ENCODE assay signal across 13 mouse cellular contexts in genomic region chr4:156343332-156343731, GRCm38 (mm10). TPM values are rescaled to one million over a fixed set of nuclear protein-coding genes. Genes with fewer than 3 reads are reported as not detected.
DNase-seq lines count a peak whose midpoint lies in the region; ATAC-seq lines count a peak whose summit lies in the region.
"Had no signal": no experiment of that assay in that cellular context is flagged by ENCODE, and none has a peak within 500 bp of the region (broad histone marks: within the 10 kb centered on the region; RNA-seq: fewer than 3 reads in every experiment).

No protein-coding gene starts in this region.

- no peaks in the 10 kb centered on the region for H3K27me3 ChIP-seq in forebrain, embryonic 11.5 days (ENCODE audit: control insufficient read depth, insufficient read depth, low read length)
- H3K27me3 ChIP-seq in forebrain, embryonic 10.5 days (ENCODE audit: poor library complexity, severe bottlenecking): no peaks in the 10 kb centered on the region
- H3K27me3 ChIP-seq in limb, embryonic 11.5 days (ENCODE audit: control insufficient read depth, insufficient read depth, low read length): no peaks in the 10 kb centered on the region
- H3K27me3 ChIP-seq in limb, embryonic 10.5 days (ENCODE audit: low read depth, poor library complexity, severe bottlenecking): no peaks in the 10 kb centered on the region
- H3K27me3 ChIP-seq in intestine, embryonic 15.5 days (replicated peaks): no peaks in the 10 kb centered on the region
- no peaks in the 10 kb centered on the region for H3K27me3 ChIP-seq in midbrain, embryonic 14.5 days (ENCODE audit: control insufficient read depth, insufficient read depth, low read length)

- H3K9me3 ChIP-seq in forebrain, embryonic 11.5 days (ENCODE audit: control insufficient read depth, low read length): peaks cover 21% of the 10 kb centered on the region
- peaks cover 40% of the 10 kb centered on the region for H3K9me3 ChIP-seq in forebrain, embryonic 10.5 days
- peaks cover 7% of the 10 kb centered on the region; the same call in 1 of the 2 replicates for H3K9me3 ChIP-seq in limb, embryonic 11.5 days (ENCODE audit: control insufficient read depth, low read length)
- H3K9me3 ChIP-seq in limb, embryonic 10.5 days (replicated peaks): peaks cover 8% of the 10 kb centered on the region; the same call in 1 of the 2 replicates
- peaks cover 7% of the 10 kb centered on the region; the same call in 1 of the 2 replicates for H3K9me3 ChIP-seq in intestine, embryonic 15.5 days
- H3K9me3 ChIP-seq in midbrain, embryonic 14.5 days (ENCODE audit: control insufficient read depth, low read length): peaks cover 33% of the 10 kb centered on the region

- no peak overlapping the region for H3K27ac ChIP-seq in forebrain, embryonic 11.5 days (ENCODE audit: low read depth, low read length)
- H3K27ac ChIP-seq in forebrain, embryonic 10.5 days: no peak overlapping the region
- no peak overlapping the region for H3K27ac ChIP-seq in limb, embryonic 11.5 days (replicated peaks; ENCODE audit: low read depth, low read length)
- no peak overlapping the region for H3K27ac ChIP-seq in limb, embryonic 10.5 days
- H3K27ac ChIP-seq in intestine, embryonic 15.5 days: no peak overlapping the region
- H3K27ac ChIP-seq in midbrain, embryonic 14.5 days (replicated peaks; ENCODE audit: low read depth, low read length): no peak overlapping the region
- H3K27ac ChIP-seq: heart, embryonic 10.5 days had no signal

- WGBS in forebrain, embryonic 11.5 days: 89% methylated on average over 1 of the region's 1 CpGs
- 82% methylated on average over 1 of the region's 1 CpGs for WGBS in forebrain, embryonic 10.5 days
- 92% methylated on average over 1 of the region's 1 CpGs for WGBS in limb, embryonic 11.5 days
- WGBS in limb, embryonic 10.5 days: 84% methylated on average over 1 of the region's 1 CpGs
- 76% methylated on average over 1 of the region's 1 CpGs for WGBS in intestine, embryonic 15.5 days
- 93% methylated on average over 1 of the region's 1 CpGs for WGBS in midbrain, embryonic 14.5 days

- H3K9ac ChIP-seq in forebrain, embryonic 11.5 days (ENCODE audit: low read length): no peak overlapping the region
- H3K9ac ChIP-seq in limb, embryonic 11.5 days (ENCODE audit: low read length): no peak overlapping the region
- no peak overlapping the region for H3K9ac ChIP-seq in intestine, embryonic 15.5 days
- H3K9ac ChIP-seq in midbrain, embryonic 14.5 days (replicated peaks; ENCODE audit: low read length): no peak overlapping the region

- no peak overlapping the region for H3K4me2 ChIP-seq in forebrain, embryonic 11.5 days (ENCODE audit: low read depth, low read length, severe bottlenecking)
- no peak overlapping the region for H3K4me2 ChIP-seq in limb, embryonic 11.5 days (ENCODE audit: low read depth, severe bottlenecking)
- H3K4me2 ChIP-seq in intestine, embryonic 15.5 days (replicated peaks): no peak overlapping the region
- no peak overlapping the region for H3K4me2 ChIP-seq in midbrain, embryonic 14.5 days (ENCODE audit: low read length)

- ATAC-seq in forebrain, embryonic 11.5 days (replicated peaks; ENCODE audit: low FRiP score): peak; percentile 51
- peak; percentile 66; the same call in 1 of the 2 replicates for ATAC-seq in limb, embryonic 11.5 days (ENCODE audit: insufficient number of reproducible peaks, low FRiP score, low TSS enrichment, low read depth)
- ATAC-seq in intestine, embryonic 15.5 days: peak; percentile 39; the same call in 1 of the 2 replicates
- peak; percentile 49 for ATAC-seq in midbrain, embryonic 14.5 days (ENCODE audit: low FRiP score, low TSS enrichment)
- ATAC-seq: forebrain, embryonic 16.5 days had no signal

- no peak for DNase-seq in forebrain, embryonic 11.5 days (ENCODE audit: low spot score)
- DNase-seq in forebrain, embryonic 10.5 days (ENCODE audit: extremely low spot score, low spot score): no peak
- no peak for DNase-seq in limb, embryonic 11.5 days (ENCODE audit: low spot score)
- DNase-seq in limb, embryonic 10.5 days (ENCODE audit: low spot score): no peak
- no peak for DNase-seq in midbrain, embryonic 14.5 days
- DNase-seq in frontal cortex, postnatal 10 days (ENCODE audit: low spot score in 2 of 2): no peak
- DNase-seq in right cerebral cortex, adult 2 months (ENCODE audit: low spot score in 2 of 2): no peak
- DNase-seq: cerebellum, postnatal 14 days; layer of hippocampus, adult 9-11 months had no signal

- no peaks in the 10 kb centered on the region for H3K4me1 ChIP-seq in forebrain, embryonic 11.5 days (replicated peaks; ENCODE audit: control insufficient read depth, insufficient read depth, low read length)
- H3K4me1 ChIP-seq in forebrain, embryonic 10.5 days: no peaks in the 10 kb centered on the region
- no peaks in the 10 kb centered on the region for H3K4me1 ChIP-seq in limb, embryonic 11.5 days (ENCODE audit: control insufficient read depth, insufficient read depth, low read length)
- no peaks in the 10 kb centered on the region for H3K4me1 ChIP-seq in limb, embryonic 10.5 days
- H3K4me1 ChIP-seq in intestine, embryonic 15.5 days (replicated peaks): no peaks in the 10 kb centered on the region
- no peaks in the 10 kb centered on the region for H3K4me1 ChIP-seq in midbrain, embryonic 14.5 days (ENCODE audit: control insufficient read depth, insufficient read depth, low read length)
- H3K4me1 ChIP-seq: heart, embryonic 10.5 days had no signal

- no peak overlapping the region for H3K4me3 ChIP-seq in forebrain, embryonic 11.5 days (ENCODE audit: low read depth, low read length)
- H3K4me3 ChIP-seq in forebrain, embryonic 10.5 days: no peak overlapping the region
- no peak overlapping the region for H3K4me3 ChIP-seq in limb, embryonic 11.5 days (ENCODE audit: low read depth, low read length)
- H3K4me3 ChIP-seq in limb, embryonic 10.5 days: no peak overlapping the region
- no peak overlapping the region for H3K4me3 ChIP-seq in intestine, embryonic 15.5 days (replicated peaks)
- H3K4me3 ChIP-seq in midbrain, embryonic 14.5 days (replicated peaks; ENCODE audit: low read depth, low read length): no peak overlapping the region
- H3K4me3 ChIP-seq: heart, embryonic 10.5 days had no signal

- H3K36me3 ChIP-seq in forebrain, embryonic 11.5 days (ENCODE audit: control insufficient read depth, insufficient read depth, low read length): no peaks in the 10 kb centered on the region
- no peaks in the 10 kb centered on the region for H3K36me3 ChIP-seq in forebrain, embryonic 10.5 days (replicated peaks)
- no peaks in the 10 kb centered on the region for H3K36me3 ChIP-seq in limb, embryonic 11.5 days (ENCODE audit: control insufficient read depth, insufficient read depth, low read length)
- no peaks in the 10 kb centered on the region for H3K36me3 ChIP-seq in limb, embryonic 10.5 days
- no peaks in the 10 kb centered on the region for H3K36me3 ChIP-seq in intestine, embryonic 15.5 days
- H3K36me3 ChIP-seq in midbrain, embryonic 14.5 days (ENCODE audit: control insufficient read depth, insufficient read depth, low read length): no peaks in the 10 kb centered on the region
- H3K36me3 ChIP-seq: heart, embryonic 10.5 days had no signal

RNA-seq across cellular contexts. Expression of gene Vmn2r-ps159, which starts 12.4 kb away (rescaled TPM):
- not detected in 2 replicates for polyA plus RNA-seq in forebrain, embryonic 11.5 days (2014; fragmentation: Nextera tagmentation; extraction: Ambion mirVana)
- not detected in 2 replicates for polyA plus RNA-seq in forebrain, embryonic 10.5 days (2016; fragmentation: Nextera tagmentation; extraction: Ambion mirVana)
- polyA plus RNA-seq in limb, embryonic 11.5 days (2014; fragmentation: Nextera tagmentation; extraction: Ambion mirVana): not detected in 2 replicates
- not detected in 2 replicates for polyA plus RNA-seq in limb, embryonic 10.5 days (2016; fragmentation: Nextera tagmentation; extraction: Ambion mirVana)
- polyA plus RNA-seq in intestine, embryonic 15.5 days (2015; fragmentation: Nextera tagmentation; extraction: Ambion mirVana): not detected in 2 replicates
- not detected in 2 replicates for polyA plus RNA-seq in midbrain, embryonic 14.5 days (2014; fragmentation: Nextera tagmentation; extraction: Ambion mirVana)
- polyA plus RNA-seq: forebrain, embryonic 16.5 days; heart, embryonic 10.5 days; spleen, adult 2 months had no signal
